Mouse (Mus musculus): ENCODE data around the gene Ryr1.
A peak's percentile ranks its signal among the peaks of the same experiment; 100 is the strongest.

DNA sequence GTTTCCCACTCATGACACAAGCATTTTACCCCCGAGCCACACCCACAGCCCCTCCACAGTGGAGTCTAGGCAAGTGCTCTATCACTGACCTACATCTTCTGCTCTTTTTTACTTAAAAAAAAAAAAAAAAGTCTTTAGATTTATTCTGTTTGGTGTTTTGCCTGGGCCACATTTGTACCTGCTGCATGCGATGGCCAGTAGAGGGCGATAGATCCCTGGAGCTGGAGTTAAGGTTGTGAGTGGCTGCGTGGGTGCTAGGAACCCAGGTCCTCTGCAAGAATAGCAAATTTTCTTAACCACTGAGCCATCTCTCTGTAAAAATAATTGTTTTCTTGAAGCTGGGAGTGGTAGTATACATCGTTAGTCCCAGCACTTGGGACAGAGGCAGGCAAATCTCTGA is 133.4 kb downstream of the Ryr1 start:
- TF ChIP-seq CTCF (IDR thresholded peaks at IDR 0.05) (peak; percentile 48), EP300 (IDR thresholded peaks at IDR 0.05) (no peak)

Measured in lung, postnatal 0 days (tissue).